23 mouse cellular contexts compared by ENCODE assay signal in genomic region chr1:34253876-34254275, GRCm38 (mm10).
DNase-seq lines count a peak whose midpoint lies in the region; ATAC-seq and TF ChIP-seq lines count a peak whose summit lies in the region.
"Had no signal": no experiment of that assay in that cellular context is flagged by ENCODE, and none has a peak within 500 bp of the region (broad histone marks: within the 10 kb centered on the region; RNA-seq: fewer than 3 reads in every experiment).

No protein-coding gene starts in this region.

- no peak for DNase-seq in heart, postnatal 25 days (ENCODE audit: low spot score)
- peak; percentile 16 for DNase-seq in lung, postnatal 0 days (ENCODE audit: low spot score)
- no peak for DNase-seq in lung, postnatal 14 days
- no peak for DNase-seq in Patski (ENCODE audit: low read depth, low spot score)
- no peak for DNase-seq in urinary bladder, postnatal 14 days (ENCODE audit: low spot score)
- no peak for DNase-seq in T-cell, adult 2 months (ENCODE audit: low spot score)
- DNase-seq: adrenal gland, adult 2 months; adrenal gland, postnatal 36 days; cerebellum, adult 2 months; cerebellum, postnatal 10 days; embryo, embryonic 11 days; gastrocnemius, postnatal 10 days; heart, adult 18-20 months; heart, postnatal 14 days had no signal

- no peaks in the 10 kb centered on the region for H3K9me3 ChIP-seq in heart, embryonic 12.5 days (replicated peaks)
- no peaks in the 10 kb centered on the region for H3K9me3 ChIP-seq in lung, postnatal 0 days (ENCODE audit: low read length)
- H3K9me3 ChIP-seq: embryonic facial prominence, embryonic 15.5 days; forebrain, embryonic 15.5 days; hindbrain, embryonic 12.5 days had no signal

- H3K4me1 ChIP-seq in heart, embryonic 12.5 days (replicated peaks), result peaks cover 17% of the 10 kb centered on the region
- no peaks in the 10 kb centered on the region for H3K4me1 ChIP-seq in lung, postnatal 0 days (ENCODE audit: insufficient read depth, low read depth, low read length)
- H3K4me1 ChIP-seq: embryonic facial prominence, embryonic 15.5 days; forebrain, embryonic 15.5 days; hindbrain, embryonic 12.5 days had no signal

- CTCF ChIA-PET in Patski (lab: Charles Lee), result interaction anchor here (1.1 to 1.6 kb wide), 3 partner anchors 9 to 36 kb away, joined by 3 to 4 read pairs (median 4); no protein-coding TSS in a partner anchor

- no peak overlapping the region for H3K4me2 ChIP-seq in heart, embryonic 12.5 days
- H3K4me2 ChIP-seq in lung, postnatal 0 days (replicated peaks; ENCODE audit: low read depth, low read length), result no peak overlapping the region
- H3K4me2 ChIP-seq: embryonic facial prominence, embryonic 15.5 days; forebrain, embryonic 15.5 days; heart, embryonic 11.5 days; hindbrain, embryonic 12.5 days had no signal

- peak overlapping the region; percentile 16; the same call in 1 of the 2 replicates for H3K9ac ChIP-seq in heart, embryonic 12.5 days
- no peak overlapping the region for H3K9ac ChIP-seq in lung, postnatal 0 days (replicated peaks; ENCODE audit: low read depth)
- H3K9ac ChIP-seq: embryonic facial prominence, embryonic 15.5 days; forebrain, embryonic 15.5 days; hindbrain, embryonic 12.5 days had no signal

- no peak overlapping the region for H3K4me3 ChIP-seq in heart, embryonic 12.5 days
- no peak overlapping the region for H3K4me3 ChIP-seq in lung, postnatal 0 days (ENCODE audit: low read depth, low read length)
- H3K4me3 ChIP-seq: embryonic facial prominence, embryonic 15.5 days; forebrain, embryonic 15.5 days; hindbrain, embryonic 12.5 days had no signal

- ATAC-seq in heart, embryonic 12.5 days (ENCODE audit: insufficient number of reproducible peaks, low FRiP score), result no peak
- ATAC-seq in lung, postnatal 0 days, result peak; percentile 35; the same call in 1 of the 2 replicates
- ATAC-seq in Patski, result peak; percentile 81
- ATAC-seq: activated CD4-positive, CD25-positive, alpha-beta regulatory T cell, adult 4 months; forebrain, embryonic 15.5 days; hindbrain, embryonic 16.5 days; inflammation-experienced regulatory T-cells, adult 6 months; intestine, postnatal 0 days had no signal

- peaks cover 80% of the 10 kb centered on the region for H3K36me3 ChIP-seq in heart, embryonic 12.5 days
- H3K36me3 ChIP-seq in lung, postnatal 0 days (ENCODE audit: insufficient read depth, low read length), result peaks cover 12% of the 10 kb centered on the region; the same call in 1 of the 2 replicates

- TF ChIP-seq CTCF in lung, postnatal 0 days (IDR thresholded peaks at IDR 0.05), result no peak
- TF ChIP-seq CTCF in Patski (IDR thresholded peaks at IDR 0.05), result no peak

- WGBS in heart, embryonic 12.5 days, result 45% methylated on average over 7 of the region's 7 CpGs
- WGBS in lung, postnatal 0 days, result 52% methylated on average over 7 of the region's 7 CpGs

- POLR2A ChIA-PET in Patski (lab: Charles Lee), result interaction anchor here (0.6 kb wide), 1 partner anchor 120 kb away, joined by 3 read pairs; no protein-coding TSS in a partner anchor

- TF ChIP-seq EP300 in lung, postnatal 0 days (IDR thresholded peaks at IDR 0.05), result no peak

- peak overlapping the region; percentile 34; the same call in 1 of the 2 replicates for H3K27ac ChIP-seq in heart, embryonic 12.5 days (ENCODE audit: poor library complexity, severe bottlenecking)
- no peak overlapping the region for H3K27ac ChIP-seq in lung, postnatal 0 days (ENCODE audit: low read length)
- H3K27ac ChIP-seq: embryonic facial prominence, embryonic 15.5 days; forebrain, embryonic 15.5 days; hindbrain, embryonic 12.5 days had no signal

- in situ Hi-C loops in Patski (cut with MboI; ENCODE audit: low pct_unique_long_range_greater_than_20kb), result no loop called here

- no peaks in the 10 kb centered on the region for H3K27me3 ChIP-seq in heart, embryonic 12.5 days (replicated peaks)
- no peaks in the 10 kb centered on the region for H3K27me3 ChIP-seq in lung, postnatal 0 days (replicated peaks; ENCODE audit: insufficient read depth, low read length)
- H3K27me3 ChIP-seq in Patski, result no peaks in the 10 kb centered on the region
- H3K27me3 ChIP-seq: embryonic facial prominence, embryonic 15.5 days; forebrain, embryonic 15.5 days; hindbrain, embryonic 12.5 days had no signal

- intact Hi-C loops in heart, postnatal 25 days (cut with DNase I), result no loop called here
